Mouse (Mus musculus): ENCODE results near the gene Stat5a. TPM values are rescaled to one million over a fixed set of nuclear protein-coding genes. Genes with fewer than 3 reads are reported as not detected.

Stat5a gene
- polyA plus RNA-seq, 1 experiment from 2014 or later: 10.0 TPM

DNA sequence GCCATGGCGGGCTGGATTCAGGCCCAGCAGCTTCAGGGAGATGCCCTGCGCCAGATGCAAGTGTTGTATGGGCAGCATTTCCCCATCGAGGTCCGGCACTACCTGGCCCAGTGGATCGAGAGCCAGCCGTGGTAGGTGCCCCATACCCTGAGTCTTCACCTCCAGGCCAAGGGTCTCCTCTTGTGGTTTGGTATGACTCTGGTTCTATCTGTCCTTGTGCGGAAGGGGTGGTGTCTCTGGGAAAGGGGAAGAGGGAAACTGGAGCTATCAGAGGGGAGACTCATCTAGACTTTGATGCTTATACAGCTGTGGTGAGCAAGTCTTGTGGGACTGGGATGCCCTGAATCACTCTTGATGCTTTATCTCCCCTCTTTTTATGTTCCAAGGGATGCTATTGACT lies 2.2 kb downstream of the Stat5a start:
- peak overlapping the region; percentile 66 for H3K27ac ChIP-seq
- H3K79me2 ChIP-seq (ENCODE audit: inconsistent target): peaks cover 8% of the 10 kb centered on the region; the same call in 1 of the 2 replicates
- peak overlapping the region; percentile 68 for H3K4me3 ChIP-seq (ENCODE audit: inconsistent target)
- peaks cover 33% of the 10 kb centered on the region for H3K36me3 ChIP-seq (ENCODE audit: inconsistent target)
- 14% methylated on average over 7 of the region's 7 CpGs for WGBS (ENCODE audit: missing documents)

DNA sequence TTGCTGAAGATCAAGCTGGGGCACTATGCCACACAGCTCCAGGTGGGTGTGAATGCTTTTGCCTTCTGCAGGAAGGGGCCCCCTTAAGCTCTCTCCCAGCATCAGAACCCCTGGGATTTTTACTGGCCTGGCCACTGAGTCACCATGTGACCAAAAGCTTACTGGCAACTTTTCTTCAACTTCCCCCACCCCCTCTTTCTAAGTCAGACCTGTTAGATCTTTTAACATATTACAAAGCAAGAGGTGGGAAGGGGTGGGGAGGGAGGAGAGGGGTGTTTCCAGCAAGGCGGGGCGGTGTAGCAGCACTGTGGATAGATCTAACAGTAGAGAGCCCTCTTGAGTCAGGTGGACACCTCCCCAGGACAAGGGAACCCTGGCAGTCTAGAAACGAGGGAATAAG lies 2.7 kb downstream of the Stat5a start:
- H3K4me3 ChIP-seq (ENCODE audit: inconsistent target): no peak overlapping the region
- H3K27ac ChIP-seq: no peak overlapping the region
- peaks cover 8% of the 10 kb centered on the region; the same call in 1 of the 2 replicates for H3K79me2 ChIP-seq (ENCODE audit: inconsistent target)
- peaks cover 33% of the 10 kb centered on the region for H3K36me3 ChIP-seq (ENCODE audit: inconsistent target)
- 81% methylated on average over 3 of the region's 3 CpGs for WGBS (ENCODE audit: missing documents)

- no peak overlapping the region for H3K4me3 ChIP-seq (ENCODE audit: inconsistent target)
- H3K27ac ChIP-seq: no peak overlapping the region
- H3K36me3 ChIP-seq (ENCODE audit: inconsistent target): peaks cover 45% of the 10 kb centered on the region
- WGBS (ENCODE audit: missing documents): 87% methylated on average over 10 of the region's 10 CpGs
- H3K79me2 ChIP-seq (ENCODE audit: inconsistent target): peaks cover 8% of the 10 kb centered on the region; the same call in 1 of the 2 replicates
Observed at GRCm38 (mm10) chr11:100863141-100863540, 4.0 kb downstream of the Stat5a start.

DNA sequence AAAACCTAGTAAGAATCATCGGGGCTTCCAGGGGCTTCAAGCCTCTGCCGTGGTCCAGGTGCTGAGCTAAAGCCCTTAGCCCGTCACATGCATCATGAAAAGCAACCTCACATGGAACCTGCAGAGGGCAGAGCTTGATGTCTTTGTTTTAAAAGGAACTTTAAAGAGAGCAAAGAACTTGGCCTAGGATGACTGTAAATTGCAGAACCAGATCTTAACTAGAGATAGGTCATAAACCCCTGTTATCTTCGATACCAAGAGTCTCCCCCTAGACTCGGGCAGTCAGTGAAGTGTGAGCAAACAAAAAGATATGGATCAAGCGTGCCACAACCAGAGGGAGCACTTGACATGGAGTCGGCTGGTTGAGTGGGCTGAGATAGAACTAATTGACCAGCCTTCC lies 6.5 kb downstream of the Stat5a start:
- WGBS (ENCODE audit: missing documents): 49% methylated on average over 7 of the region's 7 CpGs
- Histone ChIP-seq H3K4me3 (ENCODE audit: inconsistent target) (no peak overlapping the region), H3K27ac (no peak overlapping the region), H3K79me2 (ENCODE audit: inconsistent target) (peaks cover 8% of the 10 kb centered on the region; the same call in 1 of the 2 replicates), H3K36me3 (ENCODE audit: inconsistent target) (peaks cover 62% of the 10 kb centered on the region)

DNA sequence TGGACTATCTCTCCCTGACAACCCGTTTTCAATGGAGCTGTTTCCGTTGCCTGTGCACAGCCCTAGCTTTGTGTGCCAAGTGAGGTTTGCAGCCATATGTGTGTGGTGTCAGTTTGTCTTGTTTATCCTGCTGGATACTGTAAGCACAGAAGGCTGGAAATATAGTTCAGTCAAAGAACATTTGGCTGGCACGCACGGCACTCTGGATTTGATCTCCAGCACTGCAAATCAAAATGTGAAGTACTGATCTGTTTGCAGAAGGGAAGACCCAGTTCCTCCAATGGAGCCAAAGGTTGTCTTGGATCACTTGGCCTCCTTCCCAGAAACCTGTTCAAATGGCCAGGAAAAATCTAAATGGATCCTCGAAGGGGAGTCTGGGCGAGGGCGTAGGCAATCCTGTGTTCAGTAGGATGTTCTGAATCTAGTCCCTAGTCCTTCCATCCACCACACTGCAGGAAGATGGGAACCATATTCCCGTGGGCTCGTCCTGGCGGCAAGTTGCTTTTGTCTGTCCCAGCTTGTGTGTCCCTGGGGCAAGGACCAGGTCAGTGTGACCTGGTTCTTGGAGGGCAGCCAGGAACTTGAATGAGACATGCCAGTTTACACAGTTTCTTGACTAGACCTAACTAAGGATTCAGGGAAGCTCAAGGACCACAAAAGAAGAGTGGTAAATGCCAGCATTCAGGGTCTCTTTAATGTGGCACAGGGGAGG lies 11.3 kb downstream of the Stat5a start:
- 89% methylated on average over 10 of the region's 10 CpGs for WGBS (ENCODE audit: missing documents)
- Histone ChIP-seq H3K4me3 (ENCODE audit: inconsistent target) (no peak overlapping the region), H3K36me3 (ENCODE audit: inconsistent target) (peaks cover 53% of the 10 kb centered on the region), H3K79me2 (ENCODE audit: inconsistent target) (no peaks in the 10 kb centered on the region), H3K27ac (no peak overlapping the region)

DNA sequence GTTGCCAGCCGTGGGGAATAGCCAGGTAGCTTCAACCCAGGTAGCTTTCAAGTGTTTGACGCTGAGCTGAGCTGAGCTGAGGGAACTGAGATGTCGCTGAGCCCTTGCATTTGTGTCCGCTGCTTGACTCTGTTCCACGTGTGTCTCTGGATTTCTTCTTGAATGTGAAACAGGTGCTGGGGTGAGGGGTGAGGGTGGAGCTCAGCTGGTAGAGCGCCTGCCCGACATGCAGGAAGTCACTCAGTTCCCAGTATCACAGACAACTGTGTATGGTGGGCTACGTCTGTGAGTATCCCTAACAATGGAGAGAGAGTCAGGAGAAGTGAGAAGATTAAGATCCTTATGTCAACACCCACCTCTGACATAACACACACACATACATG lies 11.8 kb downstream of the Stat5a start:
- WGBS (ENCODE audit: missing documents): 94% methylated on average over 8 of the region's 8 CpGs
- Histone ChIP-seq H3K79me2 (ENCODE audit: inconsistent target) (no peaks in the 10 kb centered on the region), H3K36me3 (ENCODE audit: inconsistent target) (peaks cover 54% of the 10 kb centered on the region), H3K27ac (no peak overlapping the region), H3K4me3 (ENCODE audit: inconsistent target) (no peak overlapping the region)

DNA sequence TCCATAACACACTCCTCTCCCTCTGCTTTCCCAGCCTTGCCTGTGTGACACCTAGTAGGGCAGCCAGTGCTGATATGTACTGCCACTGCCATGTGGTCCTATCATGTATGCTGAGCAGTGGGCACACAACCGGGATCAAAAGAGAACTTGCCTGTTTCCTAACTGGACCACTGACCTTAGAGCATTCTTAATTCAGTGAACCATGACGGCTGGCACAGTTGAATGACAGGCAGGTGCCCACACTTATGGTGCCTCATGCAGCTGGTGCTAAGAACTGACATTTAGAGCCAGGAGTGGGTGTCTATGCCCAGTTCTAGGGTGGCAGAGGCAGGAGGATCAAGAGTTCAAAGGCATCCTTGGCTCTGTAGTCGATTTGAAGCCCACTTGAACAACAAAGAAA lies 16.6 kb downstream of the Stat5a start:
- Histone ChIP-seq H3K79me2 (ENCODE audit: inconsistent target) (no peaks in the 10 kb centered on the region), H3K27ac (no peak overlapping the region), H3K36me3 (ENCODE audit: inconsistent target) (peaks cover 58% of the 10 kb centered on the region), H3K4me3 (ENCODE audit: inconsistent target) (no peak overlapping the region)
- 100% methylated on average over 3 of the region's 3 CpGs for WGBS (ENCODE audit: missing documents)

- H3K4me3 ChIP-seq (ENCODE audit: inconsistent target): no peak overlapping the region
- 90% methylated on average over 11 of the region's 15 CpGs for WGBS (ENCODE audit: missing documents)
- H3K36me3 ChIP-seq (ENCODE audit: inconsistent target): peaks cover 67% of the 10 kb centered on the region
- no peak overlapping the region for H3K27ac ChIP-seq
- no peaks in the 10 kb centered on the region for H3K79me2 ChIP-seq (ENCODE audit: inconsistent target)
Observed at GRCm38 (mm10) chr11:100879321-100880078, 20.3 kb downstream of the Stat5a start.

GRCm38 (mm10) chr11:100883640-100884039 lies 24.5 kb downstream of the Stat5a start:
- no peak overlapping the region for H3K27ac ChIP-seq
- peaks cover 79% of the 10 kb centered on the region for H3K36me3 ChIP-seq (ENCODE audit: inconsistent target)
- H3K4me3 ChIP-seq (ENCODE audit: inconsistent target): no peak overlapping the region
- 95% methylated on average over 10 of the region's 10 CpGs for WGBS (ENCODE audit: missing documents)
- H3K79me2 ChIP-seq (ENCODE audit: inconsistent target): no peaks in the 10 kb centered on the region

- Histone ChIP-seq H3K36me3 (ENCODE audit: inconsistent target) (peaks cover 83% of the 10 kb centered on the region), H3K79me2 (ENCODE audit: inconsistent target) (no peaks in the 10 kb centered on the region), H3K4me3 (ENCODE audit: inconsistent target) (no peak overlapping the region), H3K27ac (no peak overlapping the region)
Observed at GRCm38 (mm10) chr11:100885472-100885871, 26.3 kb downstream of the Stat5a start.

DNA sequence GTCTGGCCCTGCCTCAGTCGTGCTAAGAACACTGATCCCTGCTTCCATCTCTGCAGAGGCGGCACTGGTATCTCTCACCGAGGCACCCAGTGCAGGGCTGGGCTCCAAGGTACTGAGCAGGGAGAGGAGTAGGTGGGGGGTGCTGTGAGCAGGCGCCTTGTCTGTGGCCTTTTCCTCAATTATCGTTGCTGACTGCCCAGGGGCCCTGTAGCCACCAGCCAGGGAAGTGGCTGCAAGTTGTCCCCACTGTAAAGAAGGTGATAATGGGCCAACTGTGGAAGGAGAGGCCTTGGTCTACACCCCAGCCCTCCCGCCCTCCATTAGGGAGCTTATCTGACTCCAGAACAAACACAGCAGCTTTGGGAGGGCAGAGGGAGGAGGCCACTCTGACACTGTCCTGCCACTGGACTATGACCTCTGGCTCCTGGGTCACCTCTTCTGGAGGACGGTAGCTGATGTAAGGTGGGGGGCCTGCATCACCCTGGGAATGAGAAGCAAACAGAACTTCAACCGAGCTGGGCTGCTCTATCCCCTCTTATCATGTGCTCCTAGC lies 27.1 kb downstream of the Stat5a start:
- Histone ChIP-seq H3K27ac (no peak overlapping the region), H3K79me2 (ENCODE audit: inconsistent target) (no peaks in the 10 kb centered on the region), H3K4me3 (ENCODE audit: inconsistent target) (no peak overlapping the region), H3K36me3 (ENCODE audit: inconsistent target) (peaks cover 85% of the 10 kb centered on the region)
- WGBS (ENCODE audit: missing documents): 91% methylated on average over 8 of the region's 8 CpGs

DNA sequence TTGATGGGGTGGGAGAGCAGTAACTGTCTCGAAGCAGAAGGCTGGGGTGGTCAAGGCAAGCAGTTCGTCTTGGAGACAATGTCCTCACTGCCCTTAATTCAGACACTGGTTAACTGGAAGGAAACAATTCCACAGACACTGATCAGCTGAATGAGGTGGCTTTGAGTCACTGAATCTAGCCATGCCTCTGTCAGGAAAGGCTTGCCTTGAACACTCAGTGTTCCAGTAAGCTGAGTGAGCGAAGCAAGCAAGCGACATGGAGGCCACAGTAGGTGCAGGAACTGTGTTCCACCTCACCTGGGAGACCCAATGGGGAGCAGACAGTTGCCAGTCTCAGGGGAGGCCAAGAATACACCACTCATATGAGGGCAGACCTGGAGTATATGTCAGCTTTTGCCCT lies 28.1 kb downstream of the Stat5a start:
- 91% methylated on average over 3 of the region's 4 CpGs for WGBS (ENCODE audit: missing documents)
- Histone ChIP-seq H3K79me2 (ENCODE audit: inconsistent target) (no peaks in the 10 kb centered on the region), H3K36me3 (ENCODE audit: inconsistent target) (peaks cover 87% of the 10 kb centered on the region), H3K4me3 (ENCODE audit: inconsistent target) (no peak overlapping the region), H3K27ac (no peak overlapping the region)

DNA sequence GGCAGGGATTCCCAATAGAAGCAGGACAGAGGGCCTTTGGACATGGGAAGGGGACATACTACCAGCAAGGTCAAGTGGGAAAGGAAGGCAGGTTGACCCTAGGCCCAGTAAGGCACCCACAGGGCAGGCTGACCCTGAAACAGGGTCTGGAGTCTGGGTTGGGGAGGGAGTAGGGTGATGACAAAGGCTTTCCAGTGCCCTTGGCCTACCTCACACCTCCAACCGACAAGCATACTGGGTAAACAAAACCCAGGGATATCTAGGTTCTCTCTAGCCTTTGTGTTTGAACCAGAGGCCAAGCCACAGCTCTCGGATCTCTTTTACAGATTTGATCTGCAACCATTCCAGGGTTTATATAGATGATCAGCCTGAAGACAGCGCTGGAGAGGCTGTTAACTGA lies 28.6 kb downstream of the Stat5a start:
- peaks cover 91% of the 10 kb centered on the region for H3K36me3 ChIP-seq (ENCODE audit: inconsistent target)
- no peak overlapping the region for H3K4me3 ChIP-seq (ENCODE audit: inconsistent target)
- 94% methylated on average over 3 of the region's 3 CpGs for WGBS (ENCODE audit: missing documents)
- no peak overlapping the region for H3K27ac ChIP-seq
- H3K79me2 ChIP-seq (ENCODE audit: inconsistent target): no peaks in the 10 kb centered on the region

GRCm38 (mm10) chr11:100888348-100888820 lies 29.2 kb downstream of the Stat5a start:
- Histone ChIP-seq H3K79me2 (ENCODE audit: inconsistent target) (no peaks in the 10 kb centered on the region), H3K4me3 (ENCODE audit: inconsistent target) (no peak overlapping the region), H3K27ac (no peak overlapping the region), H3K36me3 (ENCODE audit: inconsistent target) (peaks cover 94% of the 10 kb centered on the region)
- 26% methylated on average over 10 of the region's 10 CpGs for WGBS (ENCODE audit: missing documents)

- WGBS (ENCODE audit: missing documents): 95% methylated on average over 6 of the region's 6 CpGs
- Histone ChIP-seq H3K4me3 (ENCODE audit: inconsistent target) (no peak overlapping the region), H3K36me3 (ENCODE audit: inconsistent target) (peaks cover 92% of the 10 kb centered on the region), H3K27ac (no peak overlapping the region), H3K79me2 (ENCODE audit: inconsistent target) (no peaks in the 10 kb centered on the region)
Observed at GRCm38 (mm10) chr11:100890481-100890880, 31.3 kb downstream of the Stat5a start.
